In the genomic region with DNA sequence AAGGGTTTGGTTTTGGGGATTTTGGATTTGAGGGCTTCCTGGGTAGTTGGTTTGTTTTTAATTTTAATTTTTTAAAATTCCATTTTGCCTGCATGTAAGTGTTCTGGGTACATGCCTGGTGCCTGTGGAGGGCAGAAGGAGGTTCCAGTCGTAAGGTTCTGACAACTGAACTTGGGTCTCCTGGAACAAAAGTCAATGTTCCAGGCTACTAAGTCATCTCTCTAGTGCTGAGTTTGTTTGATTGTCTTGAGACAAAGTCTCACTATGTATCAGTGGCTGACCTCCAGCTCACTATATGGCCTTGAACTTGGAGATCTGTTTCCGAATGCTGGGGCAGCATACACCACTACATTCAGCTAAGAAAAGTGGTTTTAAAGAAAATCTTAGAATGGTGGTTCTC, we compare ENCODE assay signal across 29 mouse cellular contexts. TPM values are rescaled to one million over a fixed set of nuclear protein-coding genes. Genes with fewer than 3 reads are reported as not detected.
DNase-seq lines count a peak whose midpoint lies in the region; ATAC-seq and TF ChIP-seq lines count a peak whose summit lies in the region.
"Had no signal": no experiment of that assay in that cellular context is flagged by ENCODE, and none has a peak within 500 bp of the region (broad histone marks: within the 10 kb centered on the region; RNA-seq: fewer than 3 reads in every experiment).

No protein-coding gene starts in this region.

- H3K27ac ChIP-seq in heart, embryonic 12.5 days (ENCODE audit: poor library complexity, severe bottlenecking) = peak overlapping the region; percentile 24; the same call in 1 of the 2 replicates
- 0 out of 2 replicates have a peak overlapping the region, but pooled peaks have one; percentile 30 for H3K27ac ChIP-seq in intestine, embryonic 16.5 days (ENCODE audit: low read length)
- H3K27ac ChIP-seq in intestine, postnatal 0 days (ENCODE audit: low read depth, low read length) = no peak overlapping the region
- H3K27ac ChIP-seq in liver, embryonic 11.5 days (ENCODE audit: low read depth, low read length) = 0 out of 2 replicates have a peak overlapping the region, but pooled peaks have one; percentile 16
- peak overlapping the region; percentile 34; the same call in 1 of the 2 replicates for H3K27ac ChIP-seq in small intestine, adult 2 months (ENCODE audit: insufficient read depth, low read depth, low read length)
- H3K27ac ChIP-seq: limb, embryonic 13.5 days; midbrain, embryonic 13.5 days; neural tube, embryonic 12.5 days had no signal

- no peak for TF ChIP-seq CTCF in intestine, postnatal 0 days (IDR thresholded peaks at IDR 0.05; ENCODE audit: low read depth)
- no peak for TF ChIP-seq CTCF in small intestine, adult 2 months (IDR thresholded peaks at IDR 0.05; ENCODE audit: extremely low read depth, insufficient read length, insufficient replicate concordance, low read depth, low read length)

- H3K36me3 ChIP-seq in heart, embryonic 12.5 days = peaks cover 24% of the 10 kb centered on the region
- H3K36me3 ChIP-seq in intestine, embryonic 16.5 days (ENCODE audit: control insufficient read depth, insufficient read depth, low read length) = peaks cover 3% of the 10 kb centered on the region; the same call in 1 of the 2 replicates
- no peaks in the 10 kb centered on the region for H3K36me3 ChIP-seq in intestine, postnatal 0 days (ENCODE audit: control insufficient read depth, insufficient read depth)
- H3K36me3 ChIP-seq in liver, embryonic 11.5 days (ENCODE audit: control insufficient read depth, insufficient read depth, low read length) = peaks cover 12% of the 10 kb centered on the region; the same call in 1 of the 2 replicates
- no peaks in the 10 kb centered on the region for H3K36me3 ChIP-seq in small intestine, adult 2 months (ENCODE audit: control insufficient read depth, insufficient read depth, low read length)
- H3K36me3 ChIP-seq: intestine, embryonic 15.5 days had no signal

- no peak for ATAC-seq in heart, embryonic 12.5 days (ENCODE audit: insufficient number of reproducible peaks, low FRiP score)
- no peak for ATAC-seq in intestine, embryonic 16.5 days
- ATAC-seq in intestine, postnatal 0 days = no peak
- ATAC-seq in liver, embryonic 11.5 days (replicated peaks; ENCODE audit: low FRiP score) = no peak
- ATAC-seq: forebrain, embryonic 16.5 days; hindbrain, embryonic 16.5 days; intestine, embryonic 15.5 days; midbrain, embryonic 13.5 days; Patski had no signal

- peaks cover 57% of the 10 kb centered on the region for H3K4me1 ChIP-seq in heart, embryonic 12.5 days (replicated peaks)
- H3K4me1 ChIP-seq in intestine, embryonic 16.5 days (ENCODE audit: control insufficient read depth, insufficient read depth, low read length) = peaks cover 36% of the 10 kb centered on the region
- peaks cover 16% of the 10 kb centered on the region for H3K4me1 ChIP-seq in intestine, postnatal 0 days (replicated peaks; ENCODE audit: control insufficient read depth, insufficient read depth, low read length)
- peaks cover 43% of the 10 kb centered on the region for H3K4me1 ChIP-seq in liver, embryonic 11.5 days (replicated peaks; ENCODE audit: control insufficient read depth, insufficient read depth, low read length)
- peaks cover 17% of the 10 kb centered on the region for H3K4me1 ChIP-seq in small intestine, adult 2 months (ENCODE audit: control insufficient read depth, insufficient read depth, insufficient read length, low read length)

- 85% methylated on average over 2 of the region's 2 CpGs for WGBS in heart, embryonic 12.5 days
- 81% methylated on average over 2 of the region's 2 CpGs for WGBS in intestine, embryonic 16.5 days
- 61% methylated on average over 2 of the region's 2 CpGs for WGBS in intestine, postnatal 0 days
- 90% methylated on average over 2 of the region's 2 CpGs for WGBS in liver, embryonic 11.5 days
- WGBS in small intestine, adult 2 months = 53% methylated on average over 2 of the region's 2 CpGs

- no peaks in the 10 kb centered on the region for H3K9me3 ChIP-seq in heart, embryonic 12.5 days (replicated peaks)
- no peaks in the 10 kb centered on the region for H3K9me3 ChIP-seq in intestine, embryonic 16.5 days (ENCODE audit: control insufficient read depth, low read length)
- H3K9me3 ChIP-seq in intestine, postnatal 0 days (ENCODE audit: control insufficient read depth) = no peaks in the 10 kb centered on the region
- no peaks in the 10 kb centered on the region for H3K9me3 ChIP-seq in liver, embryonic 11.5 days (ENCODE audit: control insufficient read depth, low read length)
- H3K9me3 ChIP-seq: forebrain, embryonic 10.5 days; G1E; hindbrain, embryonic 10.5 days; intestine, embryonic 15.5 days; limb, embryonic 13.5 days; midbrain, embryonic 13.5 days; neural tube, embryonic 12.5 days had no signal

- H3K27me3 ChIP-seq in heart, embryonic 12.5 days (replicated peaks) = no peaks in the 10 kb centered on the region
- H3K27me3 ChIP-seq in intestine, embryonic 16.5 days (replicated peaks; ENCODE audit: control insufficient read depth, insufficient read depth, low read length) = no peaks in the 10 kb centered on the region
- H3K27me3 ChIP-seq in intestine, postnatal 0 days (replicated peaks; ENCODE audit: control insufficient read depth, insufficient read depth, low read length) = no peaks in the 10 kb centered on the region
- no peaks in the 10 kb centered on the region for H3K27me3 ChIP-seq in liver, embryonic 11.5 days (replicated peaks; ENCODE audit: control insufficient read depth, insufficient read depth, low read length)
- H3K27me3 ChIP-seq in small intestine, adult 2 months (ENCODE audit: control insufficient read depth, insufficient read depth, low read length) = no peaks in the 10 kb centered on the region
- H3K27me3 ChIP-seq: CH12.LX; intestine, embryonic 15.5 days; limb, embryonic 13.5 days; midbrain, embryonic 13.5 days; neural tube, embryonic 12.5 days; Patski had no signal

- H3K9ac ChIP-seq in heart, embryonic 12.5 days = no peak overlapping the region
- H3K9ac ChIP-seq in intestine, embryonic 16.5 days (ENCODE audit: low read depth, low read length) = no peak overlapping the region
- no peak overlapping the region for H3K9ac ChIP-seq in intestine, postnatal 0 days (ENCODE audit: low read depth, low read length)
- no peak overlapping the region for H3K9ac ChIP-seq in liver, embryonic 11.5 days (ENCODE audit: low read depth, low read length)
- H3K9ac ChIP-seq: intestine, embryonic 15.5 days; neural tube, embryonic 12.5 days had no signal

- H3K4me2 ChIP-seq in heart, embryonic 12.5 days = no peak overlapping the region
- H3K4me2 ChIP-seq in intestine, embryonic 16.5 days (ENCODE audit: low read depth, low read length) = no peak overlapping the region
- H3K4me2 ChIP-seq in intestine, postnatal 0 days (replicated peaks; ENCODE audit: low read depth) = no peak overlapping the region
- peak overlapping the region; percentile 81 for H3K4me2 ChIP-seq in liver, embryonic 11.5 days

- H3K4me3 ChIP-seq in heart, embryonic 12.5 days = no peak overlapping the region
- H3K4me3 ChIP-seq in intestine, embryonic 16.5 days (ENCODE audit: low read length) = no peak overlapping the region
- H3K4me3 ChIP-seq in intestine, postnatal 0 days (ENCODE audit: low read depth, low read length) = no peak overlapping the region
- H3K4me3 ChIP-seq in liver, embryonic 11.5 days (ENCODE audit: low read depth, low read length) = no peak overlapping the region; the same call in 1 of the 2 replicates
- no peak overlapping the region for H3K4me3 ChIP-seq in small intestine, adult 2 months (ENCODE audit: low read depth, low read length)
- H3K4me3 ChIP-seq: intestine, embryonic 15.5 days; limb, embryonic 13.5 days had no signal

- TF ChIP-seq POLR2A in small intestine, adult 2 months (IDR thresholded peaks at IDR 0.05; ENCODE audit: low read depth, low read length) = no peak

- no peak for DNase-seq in heart, adult 11 months
- no peak for DNase-seq in liver, embryonic 11.5 days (ENCODE audit: low spot score)
- no peak for DNase-seq in liver
- no peak for DNase-seq in thymus, postnatal 0 days (ENCODE audit: low spot score)
- DNase-seq: adrenal gland, postnatal 36 days; B cell, adult 2 months; cerebellum, adult 11-12 months; cerebellum, postnatal 14 days; gastrocnemius, postnatal 25 days; kidney, postnatal 14 days; lung, embryonic 14.5 days; right cerebral cortex, postnatal 14 days; spleen, adult 18-20 months; thymus, postnatal 14 days had no signal

RNA-seq across cellular contexts. Expression of gene Tab1, which starts 2.6 kb away (rescaled TPM):
- polyA plus RNA-seq in heart, embryonic 12.5 days (2016; fragmentation: Nextera tagmentation; extraction: Ambion mirVana) = 30.5 TPM in 2 replicates
- 28.2 and 29.6 TPM in 2 replicates for polyA plus RNA-seq in intestine, embryonic 16.5 days (2015; fragmentation: Nextera tagmentation; extraction: Ambion mirVana)
- polyA plus RNA-seq in intestine, postnatal 0 days (2015; fragmentation: Nextera tagmentation; extraction: Ambion mirVana) = 12.6 and 13.6 TPM in 2 replicates
- polyA plus RNA-seq in liver, embryonic 11.5 days (2014; fragmentation: Nextera tagmentation; extraction: Ambion mirVana) = 25.9 and 28.7 TPM in 2 replicates
- 14.7 and 28.6 TPM in 2 replicates for polyA plus RNA-seq in small intestine, adult 2 months (2012; rRNA removed)
- 37.3 and 38.2 TPM in 2 replicates for polyA plus RNA-seq in thymus, postnatal 0 days (2015; fragmentation: Nextera tagmentation; extraction: Ambion mirVana)

RNA-seq across cellular contexts. Expression of gene Mgat3, which starts 38.0 kb away (rescaled TPM):
- 1.4 TPM in 2 replicates for polyA plus RNA-seq in heart, embryonic 12.5 days (2016; fragmentation: Nextera tagmentation; extraction: Ambion mirVana)
- 14.8 and 19.7 TPM in 2 replicates for polyA plus RNA-seq in intestine, embryonic 16.5 days (2015; fragmentation: Nextera tagmentation; extraction: Ambion mirVana)
- polyA plus RNA-seq in intestine, postnatal 0 days (2015; fragmentation: Nextera tagmentation; extraction: Ambion mirVana) = 12.2 and 13.1 TPM in 2 replicates
- polyA plus RNA-seq in liver, embryonic 11.5 days (2014; fragmentation: Nextera tagmentation; extraction: Ambion mirVana) = 2.5 and 2.7 TPM in 2 replicates
- polyA plus RNA-seq in small intestine, adult 2 months (2012; rRNA removed) = 28.4 and 62.6 TPM in 2 replicates
- polyA plus RNA-seq in thymus, postnatal 0 days (2015; fragmentation: Nextera tagmentation; extraction: Ambion mirVana) = 4.7 and 5.0 TPM in 2 replicates
- polyA plus RNA-seq: G1E had no signal

RNA-seq across cellular contexts. Expression of gene Rpl3, which starts 43.8 kb away (rescaled TPM):
- 601 and 631 TPM in 2 replicates for polyA plus RNA-seq in heart, embryonic 12.5 days (2016; fragmentation: Nextera tagmentation; extraction: Ambion mirVana)
- polyA plus RNA-seq in intestine, embryonic 16.5 days (2015; fragmentation: Nextera tagmentation; extraction: Ambion mirVana) = 1,018 and 1,133 TPM in 2 replicates
- polyA plus RNA-seq in intestine, postnatal 0 days (2015; fragmentation: Nextera tagmentation; extraction: Ambion mirVana) = 436 and 450 TPM in 2 replicates
- polyA plus RNA-seq in liver, embryonic 11.5 days (2014; fragmentation: Nextera tagmentation; extraction: Ambion mirVana) = 1,449 and 1,469 TPM in 2 replicates
- 129 and 298 TPM in 2 replicates for polyA plus RNA-seq in small intestine, adult 2 months (2012; rRNA removed)
- 1,085 and 1,101 TPM in 2 replicates for polyA plus RNA-seq in thymus, postnatal 0 days (2015; fragmentation: Nextera tagmentation; extraction: Ambion mirVana)

RNA-seq across cellular contexts. Expression of gene Syngr1, which starts 44.4 kb away (rescaled TPM):
- polyA plus RNA-seq in heart, embryonic 12.5 days (2016; fragmentation: Nextera tagmentation; extraction: Ambion mirVana) = 17.2 and 19.0 TPM in 2 replicates
- 15.2 and 16.0 TPM in 2 replicates for polyA plus RNA-seq in intestine, embryonic 16.5 days (2015; fragmentation: Nextera tagmentation; extraction: Ambion mirVana)
- 6.8 and 10.4 TPM in 2 replicates for polyA plus RNA-seq in intestine, postnatal 0 days (2015; fragmentation: Nextera tagmentation; extraction: Ambion mirVana)
- 32.2 and 38.6 TPM in 2 replicates for polyA plus RNA-seq in liver, embryonic 11.5 days (2014; fragmentation: Nextera tagmentation; extraction: Ambion mirVana)
- polyA plus RNA-seq in small intestine, adult 2 months (2012; rRNA removed) = 13.4 and 29.1 TPM in 2 replicates
- polyA plus RNA-seq in thymus, postnatal 0 days (2015; fragmentation: Nextera tagmentation; extraction: Ambion mirVana) = 74.1 and 74.5 TPM in 2 replicates
